Mouse (Mus musculus) layer of hippocampus, postnatal 25 days (tissue): ENCODE results near the gene Peak1. TPM values are rescaled to one million over a fixed set of nuclear protein-coding genes. Genes with fewer than 3 reads are reported as not detected.

ENCODE experiments used
- DNase-seq, 2 experiments: peaks; one replicate each; pipeline ENCODE4 v3.0.0; 2022; ENCODE audit warnings: mixed read lengths in 2 of 2, low spot score in 1 of 2; ENCODE audit errors: extremely low spot score in 1 of 2
- microRNA-seq, 2 experiments: library from miRNA; unstranded; fragments of <30 nt; microRNA quantifications; one replicate each; pipeline ENCODE4 v1.2.0; 2021
- total RNA-seq, 2 experiments: library from RNA; stranded (reverse); gene quantifications; 2 replicates each; pipeline ENCODE4 v1.2.3; 2021

Gene Peak1
- total RNA-seq, 2 experiments from 2014 or later = 47.7 to 54.3 TPM

DNA sequence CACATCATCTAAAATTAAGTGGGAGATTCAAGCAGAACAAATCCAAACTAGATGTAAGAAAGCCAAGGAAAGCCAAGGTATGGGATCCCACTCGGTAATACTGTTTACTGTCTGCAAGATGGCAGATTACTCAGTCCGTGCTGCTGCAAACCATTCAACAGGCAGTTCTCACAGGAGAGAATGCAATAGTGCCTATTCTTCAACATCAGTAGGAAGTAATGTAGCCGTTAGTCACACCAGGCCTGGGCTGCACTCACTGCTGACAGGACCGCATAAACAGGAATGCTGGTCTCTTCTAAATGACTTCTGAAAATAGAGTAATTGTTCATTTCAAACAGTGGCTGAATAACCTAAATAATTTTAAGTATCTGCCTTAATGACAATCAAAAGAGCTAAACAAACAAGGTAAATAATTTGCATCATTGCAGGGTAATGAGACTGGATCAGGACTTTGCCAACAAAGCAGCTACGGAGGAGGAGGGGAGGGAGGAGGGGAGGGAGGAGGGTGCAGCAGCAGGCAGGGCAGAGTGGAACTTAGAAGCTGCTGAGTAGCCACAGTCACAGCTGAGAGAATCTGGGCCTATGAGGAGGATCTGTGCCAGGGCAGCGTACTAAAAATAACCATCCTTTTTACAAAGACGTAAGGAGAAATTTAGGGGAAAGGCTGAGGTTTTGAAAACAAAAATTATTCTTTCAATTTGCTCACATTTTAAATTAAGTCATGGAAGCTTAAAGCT is 266.0 kb downstream of the Peak1 start:
- DNase-seq = no peak

Small RNAs within 50 kb of the gene (microRNA-seq; reads per million reads assigned to microRNA genes)
- gene Gm24270 = 5.0 to 5.1 reads per million in 2 experiments

Other genes starting within 250 kb of the Peak1 start
- gene Hmg20a, start 542 bp upstream of the Peak1 start, total RNA-seq = 10 to 100 TPM; 70.3 to 71.2 TPM